Mouse (Mus musculus) heart, adult 9 months (tissue): Measurements from ENCODE around the gene Lipa.

Experiments
- DNase-seq, 2 experiments: peaks; one replicate each; pipeline ENCODE4 v3.0.0; 2022; ENCODE audit warnings: low spot score in 2 of 2

Gene Lipa

DNA sequence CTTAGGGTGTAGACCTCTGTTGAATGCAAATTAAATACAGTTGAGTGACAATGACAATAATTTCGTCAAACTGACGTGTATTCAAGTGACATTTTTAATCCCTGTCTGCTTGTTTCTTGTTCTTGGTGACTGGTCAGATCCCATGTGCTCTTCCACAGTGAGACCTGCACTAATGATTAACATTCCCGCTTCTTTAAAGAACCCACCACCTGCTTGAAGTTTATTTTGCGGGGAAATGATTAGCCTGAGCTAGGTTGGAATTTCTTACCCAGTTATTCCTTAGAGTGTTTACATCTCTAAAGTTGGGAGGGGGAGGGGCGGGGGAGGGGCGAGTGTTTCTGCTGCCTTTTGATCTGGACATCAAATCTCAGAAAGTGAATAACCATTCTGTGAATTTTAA lies 59.1 kb downstream of the Lipa start:
- no peak for DNase-seq

DNA sequence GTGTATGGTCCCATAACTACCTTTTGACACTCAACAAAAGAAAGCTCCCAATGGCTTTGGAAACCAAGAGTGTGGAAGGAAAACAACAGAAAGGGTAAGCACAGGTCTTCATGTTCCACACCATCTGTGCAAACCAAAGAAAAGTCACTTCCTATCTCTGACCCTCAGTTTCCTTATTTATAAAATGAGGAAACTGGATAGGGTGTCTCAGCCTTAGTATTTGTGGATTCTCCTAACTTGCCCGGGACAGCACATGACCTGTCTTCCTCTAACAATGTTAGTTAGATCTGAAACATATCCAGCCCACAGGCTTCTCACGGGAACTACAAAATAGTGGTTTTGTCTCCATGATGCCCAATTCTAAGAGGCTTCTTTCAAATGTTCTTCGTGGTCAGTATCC lies 62.8 kb downstream of the Lipa start:
- no peak for DNase-seq

DNA sequence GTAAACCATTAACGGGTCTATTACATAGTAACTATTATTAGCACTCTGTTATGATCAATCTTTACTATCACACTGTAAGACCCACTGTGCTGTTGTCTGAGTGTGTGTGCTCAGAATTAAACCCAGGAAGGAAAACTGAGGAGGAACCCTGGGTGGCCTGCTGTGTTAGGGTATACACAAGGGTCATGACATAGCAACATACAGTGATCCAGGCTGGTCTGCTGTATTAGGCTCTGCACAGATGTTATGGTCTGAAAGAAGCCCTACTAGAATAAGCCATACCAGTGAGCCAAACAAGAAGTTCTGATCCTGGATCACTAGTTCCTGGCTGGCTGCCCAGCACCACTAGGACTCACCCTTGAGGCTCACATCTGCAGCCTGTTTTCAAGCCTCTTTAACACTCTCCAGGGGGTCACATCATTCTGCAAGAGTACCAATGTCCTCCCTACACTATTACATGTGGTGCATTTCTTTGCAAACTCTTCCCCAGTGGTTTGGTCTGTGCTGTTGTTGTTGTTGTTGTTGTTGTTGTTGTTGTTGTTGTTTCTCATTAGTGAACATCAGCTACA lies 65.7 kb downstream of the Lipa start:
- DNase-seq: no peak

DNA sequence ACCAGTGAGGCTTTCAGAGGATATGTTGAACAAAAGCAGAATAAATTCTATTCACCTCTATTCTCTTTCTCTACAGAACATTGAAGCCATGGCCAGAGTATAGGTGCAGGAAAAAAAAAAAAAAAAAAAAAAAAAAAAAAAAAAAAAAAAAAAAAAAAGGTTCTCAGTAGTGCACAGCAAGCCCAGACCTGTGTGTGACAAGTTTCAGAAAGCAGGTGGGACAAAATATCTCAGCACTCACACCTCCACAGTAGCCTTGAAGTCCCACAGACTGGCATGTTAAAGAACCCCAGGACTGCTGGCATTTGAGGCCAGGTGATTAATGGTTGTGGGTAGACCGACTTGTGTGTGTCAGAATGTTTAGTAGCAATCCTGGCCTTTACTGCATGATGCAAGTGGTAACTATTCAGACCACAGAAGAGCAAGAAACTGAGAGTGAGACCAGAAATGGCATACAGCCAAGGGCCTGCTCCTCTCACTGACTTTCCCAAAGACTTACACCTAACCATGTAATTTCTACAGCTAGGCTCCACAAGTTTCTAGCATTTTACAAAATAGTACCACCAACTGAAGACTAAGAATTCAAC lies 76.4 kb downstream of the Lipa start:
- DNase-seq: no peak

DNA sequence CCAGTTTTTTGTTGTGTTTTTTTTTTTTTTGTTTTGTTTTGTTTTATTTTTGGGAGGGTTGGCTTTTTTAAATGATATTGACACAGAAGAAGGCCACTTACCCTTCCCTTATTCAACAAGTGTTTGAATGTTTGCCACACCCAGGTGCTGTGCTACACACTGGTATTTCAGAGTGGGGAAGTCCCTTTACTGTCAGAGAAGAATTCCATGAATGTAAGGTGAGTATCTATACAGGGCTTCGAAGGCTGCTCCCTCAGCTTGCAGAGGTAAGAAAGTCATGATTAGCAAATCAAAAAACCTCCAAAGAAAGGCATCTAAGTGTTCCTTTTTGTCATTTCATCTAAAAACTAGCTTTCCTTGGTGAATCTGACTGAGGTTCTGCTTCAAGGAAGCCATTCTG lies 78.4 kb downstream of the Lipa start:
- DNase-seq: no peak

DNA sequence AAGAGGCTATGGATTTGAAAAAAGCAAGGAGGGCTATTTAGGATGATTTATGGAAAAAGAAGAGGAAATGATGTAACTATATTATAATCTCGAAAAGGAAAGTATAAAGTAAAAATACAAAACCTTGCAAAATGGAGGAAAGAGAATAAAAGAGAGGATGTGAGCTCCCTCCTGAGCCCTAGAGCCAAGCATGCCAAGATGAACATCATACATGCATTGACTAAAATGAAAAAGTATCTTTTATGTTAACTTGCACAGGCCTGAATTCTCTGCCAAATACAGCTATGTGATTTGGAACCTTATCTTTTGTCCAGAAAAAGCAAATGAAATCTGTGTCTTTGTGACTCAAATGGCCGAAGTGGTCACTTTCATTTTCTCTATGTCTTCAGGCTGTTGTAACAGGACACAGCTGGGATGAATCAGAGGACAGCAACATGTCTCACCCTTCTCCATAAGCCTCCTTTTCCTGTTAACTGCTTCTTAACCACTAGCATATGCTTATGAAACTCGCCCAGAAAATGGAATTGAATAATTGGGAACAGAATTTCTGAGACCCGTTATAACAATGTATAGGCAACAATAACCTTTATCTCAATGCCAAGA lies 81.8 kb downstream of the Lipa start:
- DNase-seq: peak; percentile 67 to 71

DNA sequence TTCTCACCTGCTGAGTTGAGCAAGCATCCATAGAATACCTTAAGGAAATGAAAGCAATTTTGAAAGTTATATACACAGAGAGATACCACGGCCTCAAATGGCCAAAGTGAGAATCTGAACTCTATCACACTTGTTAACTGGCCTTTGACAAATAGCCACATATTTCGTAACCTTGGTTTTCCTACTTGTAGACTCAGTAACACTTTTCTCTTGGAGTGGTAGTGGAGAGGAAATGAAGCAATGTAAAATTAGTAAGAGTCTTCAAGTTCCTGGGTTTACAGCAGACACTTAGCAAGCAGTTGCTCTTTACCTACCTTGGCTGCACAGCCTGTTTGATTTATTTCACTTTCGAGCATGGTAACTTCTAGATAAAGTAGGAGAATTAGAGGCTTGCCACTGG lies 82.5 kb downstream of the Lipa start:
- DNase-seq: no peak
